Mouse (Mus musculus) hindbrain, embryonic 16.5 days (tissue): ENCODE results near the gene Spi1. TPM values are rescaled to one million over a fixed set of nuclear protein-coding genes. Genes with fewer than 3 reads are reported as not detected.
A peak's percentile ranks its signal among the peaks of the same experiment; 100 is the strongest.
"Not testable (repeated sequence)": the region's sequence is repeated elsewhere in the genome, so short reads cannot be mapped to it uniquely, and the experiment has no call there.

Experiments
- ATAC-seq: fragments of 200-750 bp; cut with Nextera tagmentation; 2 replicates; pipeline ENCODE4 v1.8.0; 2017; ENCODE audit warnings: moderate TSS enrichment, moderate library complexity
- H3K27ac ChIP-seq: fragments of 300-500 bp; sonication (generic); 2 replicates; pipeline ENCODE4 v1.5.1; 2014; ENCODE audit warnings: low read depth, mild to moderate bottlenecking, control low read depth, low read length, moderate library complexity
- H3K27me3 ChIP-seq: fragments of 300-500 bp; sonication (generic); replicated peaks from 2 replicates; pipeline ENCODE4 v1.6.1; 2014; ENCODE audit warnings: low read length; ENCODE audit not compliant: control insufficient read depth, insufficient read depth
- H3K36me3 ChIP-seq: fragments of 300-500 bp; sonication (generic); 2 replicates; pipeline ENCODE4 v1.6.1; 2014; ENCODE audit warnings: mild to moderate bottlenecking, low read length, moderate library complexity, mixed read lengths; ENCODE audit not compliant: control insufficient read depth, insufficient read depth
- H3K4me1 ChIP-seq: fragments of 300-500 bp; sonication (generic); 2 replicates; pipeline ENCODE4 v1.6.1; 2014; ENCODE audit warnings: low read depth, low read length; ENCODE audit not compliant: control insufficient read depth, insufficient read depth
- H3K4me2 ChIP-seq: fragments of 300-500 bp; sonication (generic); 2 replicates; pipeline ENCODE4 v1.6.1; 2014; ENCODE audit warnings: mild to moderate bottlenecking, low read length, control low read depth, moderate library complexity
- H3K4me3 ChIP-seq: fragments of 300-500 bp; sonication (generic); 2 replicates; pipeline ENCODE4 v1.5.1; 2014; ENCODE audit warnings: mild to moderate bottlenecking, low read length, control low read depth, moderate library complexity
- H3K9ac ChIP-seq: fragments of 300-500 bp; sonication (generic); 2 replicates; pipeline ENCODE4 v1.6.1; 2014; ENCODE audit warnings: low read depth, mild to moderate bottlenecking, control low read depth, low read length, moderate library complexity
- H3K9me3 ChIP-seq: fragments of 300-500 bp; sonication (generic); 2 replicates; pipeline ENCODE4 v1.6.1; 2014; ENCODE audit warnings: mild to moderate bottlenecking, low read length, moderate library complexity; ENCODE audit not compliant: control insufficient read depth
- WGBS: fragments of 180-500 bp; shearing (Covaris S2); extraction: QIAGEN DNeasy Blood & Tissue Kit; methylation state at CpG from one replicate; pipeline ENCODE4 v1.1.7; 2014; 5-methylcytosine and 5-hydroxymethylcytosine counted together
- polyA plus RNA-seq: library from polyadenylated mRNA; unstranded; fragments of >200 nt; fragmentation: Nextera tagmentation; extraction: Ambion mirVana; gene quantifications from 2 replicates; pipeline ENCODE4 v1.2.1, GENCODE M21; 2015

Gene Spi1
- polyA plus RNA-seq, 1 experiment from 2014 or later: 4.2 TPM

GRCm38 (mm10) chr2:91108156-91108555 is 26.0 kb downstream of the Spi1 start:
- ATAC-seq: no peak
- no peak overlapping the region for H3K4me3 ChIP-seq
- no peak overlapping the region for H3K27ac ChIP-seq
- H3K9ac ChIP-seq: no peak overlapping the region
- no peaks in the 10 kb centered on the region for H3K36me3 ChIP-seq
- H3K27me3 ChIP-seq: no peaks in the 10 kb centered on the region
- 92% methylated on average over 3 of the region's 3 CpGs for WGBS
- no peaks in the 10 kb centered on the region for H3K4me1 ChIP-seq
- H3K9me3 ChIP-seq: no peaks in the 10 kb centered on the region
- H3K4me2 ChIP-seq: no peak overlapping the region

DNA sequence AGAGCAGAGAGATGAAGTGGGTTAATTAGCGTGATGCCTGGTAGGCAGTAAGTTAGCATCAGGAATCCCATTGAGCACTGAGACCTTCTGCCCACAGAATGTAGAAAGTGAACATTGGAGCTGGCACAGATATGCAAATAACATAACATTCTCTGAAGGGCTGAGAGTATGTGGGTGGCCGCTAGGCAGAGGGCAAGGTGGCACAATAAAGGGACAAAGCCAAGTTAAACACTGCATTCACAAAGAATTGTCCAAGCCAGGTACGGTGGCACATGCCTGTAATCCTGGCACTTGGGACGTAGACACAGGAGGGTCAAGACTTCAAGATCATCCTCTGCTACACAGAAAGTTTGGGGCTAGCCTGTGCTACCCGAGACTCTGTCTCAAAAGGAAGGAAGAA is 27.1 kb downstream of the Spi1 start:
- H3K36me3 ChIP-seq: no peaks in the 10 kb centered on the region
- ATAC-seq: no peak
- H3K4me3 ChIP-seq: no peak overlapping the region
- no peaks in the 10 kb centered on the region for H3K27me3 ChIP-seq
- H3K4me2 ChIP-seq: no peak overlapping the region
- H3K4me1 ChIP-seq: no peaks in the 10 kb centered on the region
- WGBS: 84% methylated on average over 5 of the region's 5 CpGs
- no peak overlapping the region for H3K27ac ChIP-seq
- no peaks in the 10 kb centered on the region for H3K9me3 ChIP-seq
- H3K9ac ChIP-seq: no peak overlapping the region

DNA sequence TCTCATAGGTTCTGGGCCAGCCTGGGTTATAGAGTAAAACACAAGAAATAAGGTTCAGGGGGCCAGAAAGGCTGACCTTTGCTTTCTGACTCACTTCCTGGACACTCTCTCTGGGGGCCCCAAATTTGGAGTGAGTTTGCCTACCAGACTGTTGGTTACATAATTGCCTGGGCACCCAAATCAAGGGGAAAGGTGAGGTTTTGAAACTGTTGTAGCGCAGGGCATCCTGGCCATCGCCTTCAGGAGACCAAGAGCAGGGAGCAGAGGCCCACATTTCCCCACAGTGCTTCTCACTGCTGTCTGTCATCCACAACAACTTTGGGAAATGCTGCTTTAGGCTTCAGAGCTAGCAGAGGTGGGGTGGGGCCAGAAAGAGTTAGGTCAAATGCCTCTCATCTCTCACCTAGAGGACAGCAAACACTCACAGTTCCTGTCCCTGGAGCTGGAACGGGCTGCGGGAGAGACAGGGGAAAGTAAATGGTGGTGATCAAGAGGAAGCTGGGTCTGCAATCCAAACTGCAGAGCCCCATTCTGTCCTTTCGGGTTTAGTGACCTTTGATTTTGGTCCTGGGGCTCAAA is 27.7 kb downstream of the Spi1 start:
- no peak overlapping the region for H3K4me2 ChIP-seq
- 92% methylated on average over 5 of the region's 5 CpGs for WGBS
- no peaks in the 10 kb centered on the region for H3K4me1 ChIP-seq
- no peak overlapping the region for H3K27ac ChIP-seq
- H3K9me3 ChIP-seq: no peaks in the 10 kb centered on the region
- H3K9ac ChIP-seq: no peak overlapping the region
- H3K27me3 ChIP-seq: peaks cover 2% of the 10 kb centered on the region; the same call in 1 of the 2 replicates
- no peak overlapping the region for H3K4me3 ChIP-seq
- no peaks in the 10 kb centered on the region for H3K36me3 ChIP-seq
- ATAC-seq: no peak

DNA sequence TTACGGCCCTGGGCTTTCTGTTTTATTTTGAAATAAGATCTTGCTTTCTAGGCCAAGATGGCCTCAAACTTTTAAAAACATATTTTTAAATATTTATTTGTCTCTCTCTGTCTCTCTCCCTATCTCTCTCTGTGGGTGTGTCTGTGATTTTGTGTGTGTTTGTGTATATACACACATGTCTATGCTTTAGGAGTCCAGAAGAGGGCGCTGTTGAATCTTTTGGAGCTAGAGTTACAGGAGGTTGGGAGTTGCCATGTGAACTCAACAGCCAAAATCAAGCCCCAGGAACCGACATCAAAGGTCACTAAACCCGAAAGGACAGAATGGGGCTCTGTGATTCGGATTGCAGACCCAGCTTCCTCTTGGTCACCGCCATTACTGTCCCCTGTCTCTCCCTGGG is 28.2 kb downstream of the Spi1 start:
- H3K4me1 ChIP-seq: no peaks in the 10 kb centered on the region
- no peak overlapping the region for H3K4me2 ChIP-seq
- H3K36me3 ChIP-seq: no peaks in the 10 kb centered on the region
- no peak for ATAC-seq
- 73% methylated on average over 6 of the region's 6 CpGs for WGBS
- H3K27me3 ChIP-seq: peaks cover 6% of the 10 kb centered on the region; the same call in 1 of the 2 replicates
- H3K9ac ChIP-seq: no peak overlapping the region
- no peak overlapping the region for H3K27ac ChIP-seq
- no peaks in the 10 kb centered on the region for H3K9me3 ChIP-seq
- H3K4me3 ChIP-seq: no peak overlapping the region

DNA sequence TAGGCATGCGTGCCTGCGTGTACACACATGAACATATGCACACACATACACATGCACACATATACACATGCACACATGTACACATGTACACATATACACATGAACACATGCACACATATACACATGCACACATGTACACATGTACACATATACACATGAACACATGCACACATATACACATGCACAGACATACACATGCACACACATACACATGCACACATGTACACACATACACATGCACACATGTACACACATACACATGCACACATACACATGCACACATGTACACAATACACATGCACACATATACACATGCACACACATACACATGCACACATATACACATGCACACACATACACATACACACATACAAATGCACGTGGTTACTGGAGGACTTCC is 29.6 kb downstream of the Spi1 start:
- not testable (repeated sequence) for H3K27me3 ChIP-seq, H3K4me3 ChIP-seq, H3K4me2 ChIP-seq, H3K27ac ChIP-seq, H3K9ac ChIP-seq, H3K4me1 ChIP-seq, H3K36me3 ChIP-seq, H3K9me3 ChIP-seq, ATAC-seq
- WGBS: 94% methylated on average over 3 of the region's 3 CpGs

GRCm38 (mm10) chr2:91112491-91112890 is 30.3 kb downstream of the Spi1 start:
- no peak overlapping the region for H3K27ac ChIP-seq
- no peaks in the 10 kb centered on the region for H3K4me1 ChIP-seq
- no peaks in the 10 kb centered on the region for H3K36me3 ChIP-seq
- 72% methylated on average over 4 of the region's 4 CpGs for WGBS
- no peak for ATAC-seq
- H3K27me3 ChIP-seq: peaks cover 9% of the 10 kb centered on the region; the same call in 1 of the 2 replicates
- no peak overlapping the region for H3K4me3 ChIP-seq
- no peak overlapping the region for H3K9ac ChIP-seq
- H3K4me2 ChIP-seq: no peak overlapping the region
- H3K9me3 ChIP-seq: no peaks in the 10 kb centered on the region

GRCm38 (mm10) chr2:91113334-91113733 is 31.1 kb downstream of the Spi1 start:
- no peak for ATAC-seq
- Histone ChIP-seq H3K9me3 (no peaks in the 10 kb centered on the region), H3K4me3 (no peak overlapping the region), H3K9ac (no peak overlapping the region), H3K27me3 (peaks cover 9% of the 10 kb centered on the region; the same call in 1 of the 2 replicates), H3K27ac (no peak overlapping the region), H3K4me1 (no peaks in the 10 kb centered on the region), H3K4me2 (no peak overlapping the region), H3K36me3 (no peaks in the 10 kb centered on the region)
- 76% methylated on average over 10 of the region's 10 CpGs for WGBS

DNA sequence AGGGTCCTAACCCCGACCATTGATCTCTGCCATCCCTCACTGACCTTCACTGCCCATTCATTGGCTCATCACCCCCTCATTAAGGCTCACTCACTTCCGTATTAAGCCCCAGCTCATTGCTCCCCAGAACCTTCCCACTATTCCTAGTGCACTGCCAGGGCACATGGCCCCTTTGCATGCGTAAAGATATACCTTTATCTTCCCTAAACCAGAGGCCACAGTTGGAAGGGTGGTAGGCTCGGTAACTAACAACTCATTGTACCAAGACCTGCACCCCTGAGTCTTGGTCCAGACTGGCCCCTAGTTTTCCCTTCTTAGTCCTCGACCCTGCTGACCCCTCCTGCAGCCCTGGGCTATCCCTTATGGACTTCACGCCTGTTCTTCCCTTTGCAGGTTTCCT is 31.7 kb downstream of the Spi1 start:
- Histone ChIP-seq H3K4me3 (no peak overlapping the region), H3K27me3 (peaks cover 9% of the 10 kb centered on the region; the same call in 1 of the 2 replicates), H3K27ac (no peak overlapping the region), H3K36me3 (no peaks in the 10 kb centered on the region), H3K9ac (no peak overlapping the region), H3K4me1 (no peaks in the 10 kb centered on the region), H3K9me3 (no peaks in the 10 kb centered on the region), H3K4me2 (no peak overlapping the region)
- WGBS: 76% methylated on average over 6 of the region's 6 CpGs
- ATAC-seq: no peak

DNA sequence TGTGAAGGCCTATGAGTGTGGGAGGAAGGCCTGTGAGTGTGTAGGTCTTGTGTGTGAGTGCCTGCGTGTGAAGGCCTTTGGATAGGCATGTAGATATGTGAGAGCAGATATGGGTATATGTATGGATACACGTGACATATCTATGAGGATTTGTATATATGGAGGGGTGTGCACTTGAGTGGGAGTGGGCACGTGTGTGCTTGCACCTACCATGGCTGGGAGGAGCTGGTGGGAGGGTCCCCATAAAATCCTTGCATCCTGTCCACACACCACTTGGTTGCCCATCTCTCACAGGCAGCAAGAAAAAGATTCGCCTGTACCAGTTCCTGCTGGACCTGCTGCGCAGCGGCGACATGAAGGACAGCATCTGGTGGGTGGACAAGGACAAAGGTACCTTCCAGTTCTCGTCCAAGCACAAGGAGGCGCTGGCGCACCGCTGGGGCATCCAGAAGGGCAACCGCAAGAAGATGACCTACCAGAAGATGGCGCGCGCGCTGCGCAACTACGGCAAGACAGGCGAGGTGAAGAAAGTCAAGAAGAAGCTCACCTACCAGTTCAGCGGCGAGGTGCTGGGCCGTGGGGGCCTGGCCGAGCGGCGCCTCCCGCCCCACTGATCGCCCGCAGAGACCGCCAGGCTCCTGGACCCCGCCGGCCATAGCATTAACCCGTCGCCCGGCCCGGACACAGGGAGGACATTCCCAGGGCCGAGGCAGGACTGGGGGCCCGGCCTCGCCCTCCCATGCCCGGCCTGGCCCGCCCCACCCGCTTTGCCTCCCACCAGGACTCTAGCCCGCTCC is 32.8 kb downstream of the Spi1 start:
- H3K27ac ChIP-seq: no peak overlapping the region
- H3K36me3 ChIP-seq: no peaks in the 10 kb centered on the region
- peaks cover 9% of the 10 kb centered on the region; the same call in 1 of the 2 replicates for H3K27me3 ChIP-seq
- 8% methylated on average over 42 of the region's 42 CpGs for WGBS
- H3K4me2 ChIP-seq: peak overlapping the region; percentile 74
- ATAC-seq: peak; percentile 48
- no peaks in the 10 kb centered on the region for H3K9me3 ChIP-seq
- no peaks in the 10 kb centered on the region for H3K4me1 ChIP-seq
- peak overlapping the region; percentile 40 for H3K4me3 ChIP-seq
- H3K9ac ChIP-seq: peak overlapping the region; percentile 68
